Mouse (Mus musculus) kidney, embryonic 16.5 days (tissue): Measurements from ENCODE around the gene Nrm. TPM values are rescaled to one million over a fixed set of nuclear protein-coding genes. Genes with fewer than 3 reads are reported as not detected.

Experiments used
- ATAC-seq: fragments of 200-750 bp; cut with Nextera tagmentation; 2 replicates; pipeline ENCODE4 v1.8.0; 2017; ENCODE audit warnings: moderate TSS enrichment; ENCODE audit not compliant: low FRiP score, low TSS enrichment
- H3K27ac ChIP-seq: fragments of 300-500 bp; sonication (generic); 2 replicates; pipeline ENCODE4 v1.5.1; 2014; ENCODE audit warnings: low read length
- H3K27me3 ChIP-seq: fragments of 300-500 bp; sonication (generic); 2 replicates; pipeline ENCODE4 v1.6.1; 2014; ENCODE audit warnings: low read length, control low read depth, mixed read lengths; ENCODE audit not compliant: insufficient read depth
- H3K36me3 ChIP-seq: fragments of 300-500 bp; sonication (generic); 2 replicates; pipeline ENCODE4 v1.6.1; 2014; ENCODE audit warnings: low read length, control low read depth, mixed read lengths; ENCODE audit not compliant: insufficient read depth
- H3K4me1 ChIP-seq: fragments of 300-500 bp; sonication (generic); 2 replicates; pipeline ENCODE4 v1.6.1; 2014; ENCODE audit warnings: low read length, control low read depth, mixed read lengths; ENCODE audit not compliant: insufficient read depth
- H3K4me2 ChIP-seq: fragments of 300-500 bp; sonication (generic); replicated peaks from 2 replicates; pipeline ENCODE4 v1.6.1; 2014; ENCODE audit warnings: low read depth, low read length
- H3K4me3 ChIP-seq: fragments of 300-500 bp; sonication (generic); 2 replicates; pipeline ENCODE4 v1.5.1; 2014; ENCODE audit warnings: mild to moderate bottlenecking, low read length
- H3K9ac ChIP-seq: fragments of 300-500 bp; sonication (generic); replicated peaks from 2 replicates; pipeline ENCODE4 v1.6.1; 2014; ENCODE audit warnings: low read length
- H3K9me3 ChIP-seq: fragments of 300-500 bp; sonication (generic); 2 replicates; pipeline ENCODE4 v1.6.1; 2016; ENCODE audit warnings: low read length, control low read depth
- WGBS: fragments of 180-500 bp; shearing (Covaris S2); extraction: QIAGEN DNeasy Blood & Tissue Kit; methylation state at CpG from one replicate; pipeline ENCODE4 v1.1.7; 2014; 5-methylcytosine and 5-hydroxymethylcytosine counted together
- polyA plus RNA-seq: library from polyadenylated mRNA; unstranded; fragments of >200 nt; fragmentation: Nextera tagmentation; extraction: Ambion mirVana; gene quantifications from 2 replicates; pipeline ENCODE4 v1.2.1, GENCODE M21; 2015

The Nrm gene
- polyA plus RNA-seq, result 63.3 and 67.0 TPM in 2 replicates

DNA sequence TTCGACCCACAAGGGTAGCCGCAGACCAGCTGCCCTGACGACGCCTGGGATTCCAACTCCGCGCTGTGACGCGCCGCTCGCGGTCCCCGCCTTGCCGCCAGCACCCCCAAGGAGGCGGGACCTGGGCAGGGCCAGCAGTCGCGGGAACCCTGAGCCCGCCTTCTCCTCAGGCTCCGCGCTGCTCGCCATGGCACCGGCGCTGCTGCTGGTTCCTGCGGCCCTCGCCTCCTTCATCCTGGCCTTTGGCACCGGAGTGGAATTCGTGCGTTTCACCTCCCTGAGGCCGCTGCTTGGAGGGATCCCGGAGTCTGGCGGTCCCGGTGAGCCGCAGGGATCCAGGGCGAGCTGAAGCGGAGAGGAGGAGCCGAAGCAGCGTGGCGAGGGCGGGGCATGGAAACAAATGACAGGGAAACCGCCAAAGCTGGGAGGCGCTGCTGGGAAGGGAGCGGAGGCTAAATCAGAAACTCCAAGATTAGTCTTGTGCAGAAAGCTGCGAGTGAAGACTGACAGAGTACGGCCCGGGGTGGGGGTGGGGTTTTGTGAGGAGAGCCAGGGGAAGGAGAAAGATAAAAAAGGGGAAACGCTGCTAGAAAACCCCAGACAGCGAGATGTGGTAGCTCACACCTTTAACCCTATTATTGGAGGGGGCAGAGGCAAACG, at the start of gene Nrm:
Gene Nrm, plus strand, starts transcription at position 121 of the 660 bp plus-strand sequence.
- Histone ChIP-seq H3K27me3 (no peaks in the 10 kb centered on the region), H3K9ac (peak within 1 kb of the TSS; percentile 81), H3K36me3 (peaks cover 19% of the 10 kb centered on the region; the same call in 1 of the 2 replicates), H3K27ac (peak within 1 kb of the TSS; percentile 88), H3K4me1 (peaks cover 22% of the 10 kb centered on the region), H3K9me3 (no peaks in the 10 kb centered on the region), H3K4me3 (peak within 1 kb of the TSS; percentile 74), H3K4me2 (peak within 1 kb of the TSS; percentile 83)
- WGBS, result under 1% methylated on average over 47 of the region's 47 CpGs
- peak; percentile 94 for ATAC-seq

DNA sequence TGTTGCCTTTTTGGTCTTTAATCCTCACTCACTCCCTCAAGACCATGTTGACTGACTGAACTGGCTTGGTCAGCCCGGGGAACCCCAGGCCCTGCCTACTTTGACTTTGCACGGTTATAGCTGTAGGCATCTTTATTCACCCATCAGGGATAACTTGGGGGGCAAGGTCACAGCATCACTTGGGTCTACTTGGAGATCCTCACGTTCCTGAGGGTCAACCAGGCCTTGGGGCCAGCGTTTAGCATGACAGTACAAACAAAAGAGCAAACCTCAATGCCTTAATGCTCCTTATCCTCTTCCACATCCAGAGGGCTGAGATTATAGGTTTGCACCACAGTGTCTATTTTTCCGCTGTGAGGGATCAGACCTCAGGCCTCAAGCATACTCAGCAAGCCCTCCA, 48.8 kb upstream of the Nrm start:
- H3K27ac ChIP-seq, result peak overlapping the region; percentile 75

DNA sequence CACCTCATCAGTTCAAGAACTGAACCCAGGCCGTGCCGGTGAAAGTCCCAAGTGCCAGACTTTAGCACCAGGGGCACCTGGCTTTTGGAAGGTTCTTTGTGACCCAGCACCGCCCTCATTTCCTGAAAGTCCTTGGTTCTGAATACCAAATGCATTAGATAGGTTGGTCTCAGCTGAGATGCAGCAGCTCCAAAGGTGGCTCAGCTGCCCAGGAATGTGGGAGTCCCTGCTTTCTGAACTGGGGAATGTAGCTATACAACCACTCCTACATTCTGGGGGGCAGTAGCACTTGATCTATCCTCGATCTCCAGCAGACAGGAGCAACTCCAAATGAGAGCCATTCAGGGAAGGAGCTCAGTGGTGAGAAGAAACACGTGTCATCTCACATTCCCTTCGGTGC, 48.4 kb upstream of the Nrm start:
- Histone ChIP-seq H3K4me1 (peaks cover 30% of the 10 kb centered on the region), H3K36me3 (no peaks in the 10 kb centered on the region), H3K9me3 (no peaks in the 10 kb centered on the region), H3K4me2 (no peak overlapping the region), H3K4me3 (no peak overlapping the region), H3K27ac (peak overlapping the region; percentile 75), H3K27me3 (no peaks in the 10 kb centered on the region), H3K9ac (no peak overlapping the region)
- ATAC-seq, result no peak; the same call in 1 of the 2 replicates
- 55% methylated on average over 6 of the region's 6 CpGs for WGBS

More for the DNA sequence above, 48.8 kb upstream of the Nrm start:
- Histone ChIP-seq H3K9me3 (no peaks in the 10 kb centered on the region), H3K27me3 (no peaks in the 10 kb centered on the region), H3K4me3 (no peak overlapping the region), H3K4me2 (no peak overlapping the region), H3K4me1 (peaks cover 26% of the 10 kb centered on the region), H3K9ac (no peak overlapping the region), H3K36me3 (no peaks in the 10 kb centered on the region)
- 78% methylated on average over 5 of the region's 5 CpGs for WGBS
- ATAC-seq, result no peak

DNA sequence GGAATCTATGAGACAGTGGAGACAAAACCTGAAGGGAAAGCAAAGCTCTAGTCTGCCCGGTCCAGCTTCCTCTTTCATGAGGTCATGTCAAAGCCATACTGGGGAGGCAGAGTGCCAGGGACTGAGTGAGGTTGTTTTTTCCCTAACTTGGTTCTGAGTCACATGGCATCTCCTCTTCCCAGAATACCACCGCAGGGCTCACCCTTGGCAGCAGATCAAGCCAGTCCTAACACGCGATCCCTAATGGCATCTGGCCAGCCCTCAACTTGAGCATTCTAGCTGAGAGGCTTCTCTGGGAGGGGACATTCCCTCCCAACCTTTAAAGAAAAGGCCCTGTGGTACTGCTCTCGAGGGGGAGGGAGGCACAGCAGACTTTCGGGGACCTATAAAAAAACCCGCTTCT, 47.9 kb upstream of the Nrm start:
- Histone ChIP-seq H3K4me3 (no peak overlapping the region), H3K36me3 (no peaks in the 10 kb centered on the region), H3K9ac (no peak overlapping the region), H3K27me3 (no peaks in the 10 kb centered on the region), H3K27ac (peak overlapping the region; percentile 75), H3K9me3 (no peaks in the 10 kb centered on the region), H3K4me1 (peaks cover 30% of the 10 kb centered on the region), H3K4me2 (no peak overlapping the region)
- 35% methylated on average over 7 of the region's 7 CpGs for WGBS
- peak; percentile 46 for ATAC-seq

DNA sequence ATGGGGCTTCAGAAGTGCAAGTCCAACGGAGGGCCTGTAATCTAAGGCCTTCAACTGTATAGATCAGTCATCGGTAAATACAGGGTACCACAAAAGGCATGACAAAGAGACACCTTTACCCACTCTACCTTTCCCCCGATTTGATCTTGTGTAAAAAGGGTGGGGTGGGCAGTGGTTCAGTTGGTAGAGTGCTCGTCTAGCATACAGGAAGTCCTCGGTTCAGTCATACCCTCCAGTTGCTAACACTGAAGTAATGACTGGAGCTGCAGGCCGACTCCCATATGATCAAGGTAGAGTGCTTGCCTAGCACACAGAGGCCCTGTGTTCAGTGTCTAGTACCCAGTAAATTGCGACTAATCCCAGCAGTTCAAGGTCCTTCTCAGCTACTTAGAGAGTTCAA, 47.5 kb upstream of the Nrm start:
- H3K9me3 ChIP-seq, result no peaks in the 10 kb centered on the region
- H3K27me3 ChIP-seq, result no peaks in the 10 kb centered on the region
- H3K4me1 ChIP-seq, result peaks cover 30% of the 10 kb centered on the region
- no peak overlapping the region for H3K4me2 ChIP-seq
- H3K36me3 ChIP-seq, result no peaks in the 10 kb centered on the region
- H3K9ac ChIP-seq, result no peak overlapping the region
- WGBS, result 79% methylated on average over 7 of the region's 7 CpGs
- peak overlapping the region; percentile 75 for H3K27ac ChIP-seq
- ATAC-seq, result 0 out of 2 replicates have a peak, but pooled peaks have one; percentile 8
- no peak overlapping the region for H3K4me3 ChIP-seq

DNA sequence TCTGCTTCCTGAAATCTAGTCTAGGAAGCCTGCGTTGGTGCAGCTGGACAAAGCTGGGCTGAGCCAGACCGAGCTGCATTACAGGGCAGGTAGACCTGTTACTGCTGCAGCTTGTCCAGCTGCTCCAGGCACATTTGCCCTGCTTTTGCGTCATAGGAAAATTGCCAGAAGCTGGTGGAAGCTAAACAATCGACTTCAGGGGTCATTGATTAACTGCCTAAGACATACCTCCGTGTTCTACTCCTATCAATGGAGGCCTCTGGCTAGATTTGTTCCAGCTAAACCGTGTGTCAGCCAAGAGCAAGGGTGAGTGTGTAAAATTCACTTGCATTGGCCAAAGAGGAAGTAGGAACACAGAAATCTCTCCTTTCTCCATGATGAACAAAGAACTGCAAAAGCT, 46.4 kb upstream of the Nrm start:
- Histone ChIP-seq H3K4me2 (no peak overlapping the region), H3K9ac (no peak overlapping the region), H3K27me3 (0 out of 2 replicates have a peak, but pooled peaks cover 2% of the 10 kb centered on the region), H3K27ac (peak overlapping the region; percentile 84), H3K4me3 (no peak overlapping the region), H3K36me3 (no peaks in the 10 kb centered on the region), H3K9me3 (no peaks in the 10 kb centered on the region), H3K4me1 (peaks cover 30% of the 10 kb centered on the region)
- WGBS, result 38% methylated on average over 6 of the region's 6 CpGs
- ATAC-seq, result peak; percentile 26; the same call in 1 of the 2 replicates

DNA sequence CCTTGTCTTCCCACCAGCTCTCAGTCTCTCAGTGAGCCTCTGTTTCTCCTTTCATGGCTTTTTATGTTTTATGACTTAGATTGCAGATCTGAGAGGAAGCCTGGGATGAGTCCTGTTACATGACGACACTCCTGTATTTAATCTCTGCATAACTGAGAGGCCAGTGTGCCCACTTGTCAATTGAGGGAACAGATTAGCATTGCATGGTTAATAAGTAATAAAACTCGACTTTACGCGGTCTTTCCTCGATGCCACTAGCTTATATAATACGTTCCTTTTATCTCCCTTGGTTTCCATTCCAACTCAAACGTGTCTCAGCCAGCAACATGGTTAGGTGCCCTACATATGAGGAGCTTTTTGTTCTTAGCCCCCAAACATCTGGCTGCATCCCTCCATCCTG, 45.3 kb upstream of the Nrm start:
- Histone ChIP-seq H3K4me1 (peaks cover 32% of the 10 kb centered on the region), H3K9me3 (no peaks in the 10 kb centered on the region), H3K27me3 (0 out of 2 replicates have a peak, but pooled peaks cover 3% of the 10 kb centered on the region), H3K36me3 (no peaks in the 10 kb centered on the region), H3K9ac (no peak overlapping the region), H3K4me3 (no peak overlapping the region), H3K4me2 (no peak overlapping the region), H3K27ac (peak overlapping the region; percentile 84; the same call in 1 of the 2 replicates)
- 52% methylated on average over 7 of the region's 7 CpGs for WGBS
- ATAC-seq, result no peak

DNA sequence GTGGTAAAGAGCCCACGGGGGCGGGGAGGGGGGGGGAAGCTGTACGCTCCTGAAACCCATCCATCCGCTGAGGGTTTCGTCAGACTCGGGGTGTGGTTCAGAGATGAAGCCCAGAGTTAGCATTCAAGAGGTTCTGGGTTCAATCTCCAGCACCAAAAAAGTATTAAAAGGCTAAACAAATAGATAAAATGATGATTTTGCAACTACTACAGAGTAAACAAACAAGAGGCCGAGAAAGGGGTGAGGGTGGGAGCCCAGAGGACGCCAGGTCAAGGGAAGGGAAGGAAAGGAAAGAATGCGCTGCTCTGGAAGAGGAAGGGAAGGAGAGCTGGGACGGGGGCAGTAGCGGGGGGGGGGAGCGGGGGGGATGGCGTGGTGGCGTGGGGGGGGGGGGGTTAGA, 44.4 kb upstream of the Nrm start:
- Histone ChIP-seq H3K4me2 (no peak overlapping the region), H3K27me3 (0 out of 2 replicates have a peak, but pooled peaks cover 3% of the 10 kb centered on the region), H3K9me3 (no peaks in the 10 kb centered on the region), H3K4me1 (peaks cover 38% of the 10 kb centered on the region), H3K36me3 (no peaks in the 10 kb centered on the region), H3K9ac (no peak overlapping the region), H3K4me3 (no peak overlapping the region), H3K27ac (no peak overlapping the region)
- no peak for ATAC-seq
- 42% methylated on average over 8 of the region's 14 CpGs for WGBS

DNA sequence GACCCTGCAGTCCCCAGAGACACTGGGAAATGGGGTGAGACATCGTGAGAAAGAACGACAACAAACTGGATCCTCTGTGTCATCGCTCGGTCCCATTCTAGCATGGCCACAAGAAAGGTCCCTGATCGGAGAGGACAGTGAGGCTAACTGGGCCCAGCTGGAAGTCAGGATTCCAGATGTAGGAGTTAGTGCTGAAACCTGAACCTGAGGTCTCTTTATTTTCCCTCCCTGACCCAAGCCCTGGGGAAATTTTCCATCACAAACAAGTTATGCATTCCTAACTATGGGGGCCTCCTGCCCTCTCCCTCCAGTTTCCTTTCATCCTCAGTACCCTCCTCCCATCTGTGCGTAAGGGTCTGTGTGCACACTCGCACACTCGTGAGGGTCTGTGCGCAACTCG, 43.9 kb upstream of the Nrm start:
- Histone ChIP-seq H3K9me3 (no peaks in the 10 kb centered on the region), H3K27ac (peak overlapping the region; percentile 26; the same call in 1 of the 2 replicates), H3K4me2 (no peak overlapping the region), H3K4me1 (peaks cover 42% of the 10 kb centered on the region), H3K36me3 (no peaks in the 10 kb centered on the region), H3K27me3 (0 out of 2 replicates have a peak, but pooled peaks cover 3% of the 10 kb centered on the region), H3K9ac (no peak overlapping the region), H3K4me3 (no peak overlapping the region)
- WGBS, result 40% methylated on average over 10 of the region's 10 CpGs
- ATAC-seq, result no peak

DNA sequence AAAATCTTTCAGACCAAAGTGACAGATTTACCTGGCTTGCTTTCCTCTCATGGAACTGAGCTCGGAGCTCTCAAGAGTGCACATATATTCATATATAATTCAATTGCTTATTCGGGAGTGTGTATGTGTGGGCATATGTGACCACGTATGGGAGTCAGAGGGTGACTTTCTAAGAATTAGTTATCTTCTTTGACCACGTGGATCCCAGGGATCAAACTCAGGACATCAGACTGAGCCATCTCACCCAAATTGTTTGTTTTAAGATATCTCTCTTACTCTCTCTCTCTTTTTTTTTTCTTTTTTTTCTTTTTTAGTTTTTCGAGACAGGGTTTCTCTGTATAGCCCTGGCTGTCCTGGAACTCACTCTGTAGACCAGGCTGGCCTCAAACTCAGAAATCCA, 41.0 kb upstream of the Nrm start:
- Histone ChIP-seq H3K9me3 (no peaks in the 10 kb centered on the region), H3K4me1 (peaks cover 44% of the 10 kb centered on the region), H3K36me3 (0 out of 2 replicates have a peak, but pooled peaks cover under 1% of the 10 kb centered on the region), H3K4me2 (no peak overlapping the region), H3K9ac (no peak overlapping the region), H3K27ac (no peak overlapping the region), H3K4me3 (no peak overlapping the region), H3K27me3 (0 out of 2 replicates have a peak, but pooled peaks cover 3% of the 10 kb centered on the region)
- 83% methylated on average over 5 of the region's 5 CpGs for WGBS
- ATAC-seq, result no peak
